Mouse (Mus musculus): ENCODE data around the gene Tmco3. TPM values are rescaled to one million over a fixed set of nuclear protein-coding genes. Genes with fewer than 3 reads are reported as not detected.
A peak's percentile ranks its signal among the peaks of the same experiment; 100 is the strongest.
"Not testable (repeated sequence)": the region's sequence is repeated elsewhere in the genome, so short reads cannot be mapped to it uniquely, and the experiment has no call there.

The Tmco3 gene
- polyA plus RNA-seq, 1 experiment = 28.2 TPM

DNA sequence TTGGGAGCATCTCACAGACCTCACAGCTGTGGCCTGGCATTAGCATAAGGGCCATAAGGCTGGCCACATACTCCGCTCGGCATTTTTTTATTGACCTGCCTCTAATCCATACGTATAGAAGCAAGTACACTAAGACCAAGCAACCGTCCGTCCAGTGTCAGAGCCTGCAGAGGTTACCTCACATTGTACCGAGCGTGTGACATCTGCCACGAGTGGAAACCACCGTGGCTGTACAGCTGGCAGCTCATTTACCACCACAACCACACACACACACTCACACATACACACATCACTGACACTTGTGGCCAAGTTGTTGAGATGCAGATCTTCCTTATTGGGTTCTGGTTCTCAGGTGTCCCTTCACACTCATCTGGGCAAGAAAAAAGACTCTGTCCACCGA lies 28.7 kb downstream of the Tmco3 start:
- TF ChIP-seq TCF12 (IDR thresholded peaks at IDR 0.05; ENCODE audit: insufficient read depth, poor library complexity, severe bottlenecking) = no peak
- TF ChIP-seq TCF3 (IDR thresholded peaks at IDR 0.05; ENCODE audit: insufficient read length, low read depth) = no peak
- TF ChIP-seq CEBPB (IDR thresholded peaks at IDR 0.05; ENCODE audit: insufficient read depth, poor library complexity, severe bottlenecking) = no peak
- TF ChIP-seq POLR2AphosphoS2 (IDR thresholded peaks at IDR 0.05; ENCODE audit: insufficient read length, low read depth) = no peak
- no peak for TF ChIP-seq E2F4 (IDR thresholded peaks at IDR 0.05; ENCODE audit: insufficient read depth)
- TF ChIP-seq MYOG (IDR thresholded peaks at IDR 0.05; ENCODE audit: control insufficient read depth in 1 of 3, insufficient read depth in 1 of 3, insufficient read length in 2 of 3, low read depth in 2 of 3) = no peak
- TF ChIP-seq USF1 (IDR thresholded peaks at IDR 0.05; ENCODE audit: low read depth) = no peak
- TF ChIP-seq REST (IDR thresholded peaks at IDR 0.05; ENCODE audit: insufficient read depth, insufficient read length) = no peak
- no peak for TF ChIP-seq MAX (IDR thresholded peaks at IDR 0.05; ENCODE audit: low read depth)
- TF ChIP-seq POLR2A (IDR thresholded peaks at IDR 0.05; ENCODE audit: insufficient read length, low read depth) = no peak
- no peak for TF ChIP-seq MYOD1 (IDR thresholded peaks at IDR 0.05; ENCODE audit: control insufficient read depth in 1 of 3, insufficient read length in 2 of 3, low read depth in 2 of 3)
- no peak for TF ChIP-seq SRF (IDR thresholded peaks at IDR 0.05; ENCODE audit: control insufficient read depth, insufficient read length, low read depth)
- no peaks in the 10 kb centered on the region for H3K36me3 ChIP-seq (ENCODE audit: control insufficient read depth, insufficient read depth)
- H3K27me3 ChIP-seq (ENCODE audit: control insufficient read depth, insufficient read depth, insufficient read length) = no peaks in the 10 kb centered on the region
- H3K4me2 ChIP-seq (ENCODE audit: low read depth) = no peak overlapping the region
- H3K4me3 ChIP-seq = no peak overlapping the region
- H3ac ChIP-seq (ENCODE audit: control insufficient read depth, insufficient read length) = no peak overlapping the region
- no peaks in the 10 kb centered on the region for H3K79me2 ChIP-seq (ENCODE audit: control insufficient read depth, insufficient read depth)

GRCm38 (mm10) chr8:13326598-13326997 lies 38.6 kb downstream of the Tmco3 start:
- Histone ChIP-seq H3K27me3 (ENCODE audit: control insufficient read depth, insufficient read depth, insufficient read length) (peaks cover 7% of the 10 kb centered on the region), H3K4me3 (no peak overlapping the region), H3K4me2 (ENCODE audit: low read depth) (no peak overlapping the region), H3ac (ENCODE audit: control insufficient read depth, insufficient read length) (no peak overlapping the region), H3K79me2 (ENCODE audit: control insufficient read depth, insufficient read depth) (no peaks in the 10 kb centered on the region), H3K36me3 (ENCODE audit: control insufficient read depth, insufficient read depth) (no peaks in the 10 kb centered on the region)
- TF ChIP-seq POLR2AphosphoS2 (IDR thresholded peaks at IDR 0.05; ENCODE audit: insufficient read length, low read depth) (no peak), TCF12 (IDR thresholded peaks at IDR 0.05; ENCODE audit: insufficient read depth, poor library complexity, severe bottlenecking) (no peak), SRF (IDR thresholded peaks at IDR 0.05; ENCODE audit: control insufficient read depth, insufficient read length, low read depth) (no peak), REST (IDR thresholded peaks at IDR 0.05; ENCODE audit: insufficient read depth, insufficient read length) (no peak), MYOD1 (IDR thresholded peaks at IDR 0.05; ENCODE audit: control insufficient read depth in 1 of 3, insufficient read length in 2 of 3, low read depth in 2 of 3) (no peak), MAX (IDR thresholded peaks at IDR 0.05; ENCODE audit: low read depth) (no peak), POLR2A (IDR thresholded peaks at IDR 0.05; ENCODE audit: insufficient read length, low read depth) (no peak), MYOG (IDR thresholded peaks at IDR 0.05; ENCODE audit: control insufficient read depth in 1 of 3, insufficient read depth in 1 of 3, insufficient read length in 2 of 3, low read depth in 2 of 3) (no peak), E2F4 (IDR thresholded peaks at IDR 0.05; ENCODE audit: insufficient read depth) (no peak), USF1 (IDR thresholded peaks at IDR 0.05; ENCODE audit: low read depth) (no peak), CEBPB (IDR thresholded peaks at IDR 0.05; ENCODE audit: insufficient read depth, poor library complexity, severe bottlenecking) (no peak), TCF3 (IDR thresholded peaks at IDR 0.05; ENCODE audit: insufficient read length, low read depth) (no peak)

DNA sequence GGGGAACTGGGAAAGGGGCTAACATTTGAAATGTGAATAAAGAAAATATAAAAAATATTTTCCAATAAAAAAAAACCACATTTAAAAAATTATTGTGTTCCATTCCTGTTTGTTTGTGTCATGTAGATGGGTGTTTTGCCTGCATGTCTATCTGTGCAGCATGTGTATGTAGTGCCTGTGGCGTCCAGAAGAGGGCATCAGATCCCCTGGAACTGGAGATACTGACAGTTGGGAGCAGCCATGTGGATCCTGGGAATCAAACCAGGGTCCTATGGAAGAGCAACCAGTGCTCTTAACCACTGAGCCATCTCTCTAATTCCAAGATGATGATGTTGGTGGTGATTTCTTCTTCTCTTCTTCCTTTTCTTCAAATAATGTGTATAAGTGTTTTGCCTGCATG lies 46.7 kb downstream of the Tmco3 start:
- no peak overlapping the region for H3K4me3 ChIP-seq
- TF ChIP-seq TCF3 (IDR thresholded peaks at IDR 0.05; ENCODE audit: insufficient read length, low read depth) = no peak
- TF ChIP-seq MYOD1 (IDR thresholded peaks at IDR 0.05; ENCODE audit: control insufficient read depth in 1 of 3, insufficient read length in 2 of 3, low read depth in 2 of 3) = no peak
- no peak for TF ChIP-seq SRF (IDR thresholded peaks at IDR 0.05; ENCODE audit: control insufficient read depth, insufficient read length, low read depth)
- TF ChIP-seq USF1 (IDR thresholded peaks at IDR 0.05; ENCODE audit: low read depth) = no peak
- TF ChIP-seq TCF12 (IDR thresholded peaks at IDR 0.05; ENCODE audit: insufficient read depth, poor library complexity, severe bottlenecking) = no peak
- no peak for TF ChIP-seq POLR2AphosphoS2 (IDR thresholded peaks at IDR 0.05; ENCODE audit: insufficient read length, low read depth)
- TF ChIP-seq POLR2A (IDR thresholded peaks at IDR 0.05; ENCODE audit: insufficient read length, low read depth) = no peak
- no peak for TF ChIP-seq CEBPB (IDR thresholded peaks at IDR 0.05; ENCODE audit: insufficient read depth, poor library complexity, severe bottlenecking)
- no peak for TF ChIP-seq MYOG (IDR thresholded peaks at IDR 0.05; ENCODE audit: control insufficient read depth in 1 of 3, insufficient read depth in 1 of 3, insufficient read length in 2 of 3, low read depth in 2 of 3)
- TF ChIP-seq E2F4 (IDR thresholded peaks at IDR 0.05; ENCODE audit: insufficient read depth) = no peak
- no peak for TF ChIP-seq REST (IDR thresholded peaks at IDR 0.05; ENCODE audit: insufficient read depth, insufficient read length)
- TF ChIP-seq MAX (IDR thresholded peaks at IDR 0.05; ENCODE audit: low read depth) = no peak
- H3ac ChIP-seq (ENCODE audit: control insufficient read depth, insufficient read length) = no peak overlapping the region
- no peaks in the 10 kb centered on the region for H3K36me3 ChIP-seq (ENCODE audit: control insufficient read depth, insufficient read depth)
- no peak overlapping the region for H3K4me2 ChIP-seq (ENCODE audit: low read depth)
- peaks cover 16% of the 10 kb centered on the region for H3K27me3 ChIP-seq (ENCODE audit: control insufficient read depth, insufficient read depth, insufficient read length)
- H3K79me2 ChIP-seq (ENCODE audit: control insufficient read depth, insufficient read depth) = peaks cover 5% of the 10 kb centered on the region

GRCm38 (mm10) chr8:13337245-13337644 lies 49.3 kb downstream of the Tmco3 start:
- H3K79me2 ChIP-seq (ENCODE audit: control insufficient read depth, insufficient read depth) = peaks cover 30% of the 10 kb centered on the region
- not testable (repeated sequence) for H3K4me2 ChIP-seq (ENCODE audit: low read depth); H3K27me3 ChIP-seq (ENCODE audit: control insufficient read depth, insufficient read depth, insufficient read length); H3K4me3 ChIP-seq; H3ac ChIP-seq (ENCODE audit: control insufficient read depth, insufficient read length); H3K36me3 ChIP-seq (ENCODE audit: control insufficient read depth, insufficient read depth)
- TF ChIP-seq CEBPB (IDR thresholded peaks at IDR 0.05; ENCODE audit: insufficient read depth, poor library complexity, severe bottlenecking) = 0 out of 2 replicates have a peak, but pooled peaks have one; percentile 19
- TF ChIP-seq MYOD1 (IDR thresholded peaks at IDR 0.05; ENCODE audit: control insufficient read depth in 1 of 3, insufficient read length in 2 of 3, low read depth in 2 of 3) = peak in 1 of 3 experiments; percentile 20

GRCm38 (mm10) chr8:13337678-13338077 lies 49.7 kb downstream of the Tmco3 start:
- no peak overlapping the region for H3ac ChIP-seq (ENCODE audit: control insufficient read depth, insufficient read length)
- H3K4me3 ChIP-seq = peak overlapping the region; percentile 32
- no peak overlapping the region for H3K4me2 ChIP-seq (ENCODE audit: low read depth)
- no peak for TF ChIP-seq MYOD1 (IDR thresholded peaks at IDR 0.05; ENCODE audit: control insufficient read depth in 1 of 3, insufficient read length in 2 of 3, low read depth in 2 of 3)
- TF ChIP-seq CEBPB (IDR thresholded peaks at IDR 0.05; ENCODE audit: insufficient read depth, poor library complexity, severe bottlenecking) = no peak
- TF ChIP-seq TCF3 (IDR thresholded peaks at IDR 0.05; ENCODE audit: insufficient read length, low read depth) = no peak
- no peak for TF ChIP-seq POLR2A (IDR thresholded peaks at IDR 0.05; ENCODE audit: insufficient read length, low read depth)
- no peak for TF ChIP-seq MYOG (IDR thresholded peaks at IDR 0.05; ENCODE audit: control insufficient read depth in 1 of 3, insufficient read depth in 1 of 3, insufficient read length in 2 of 3, low read depth in 2 of 3)
- peaks cover 35% of the 10 kb centered on the region for H3K79me2 ChIP-seq (ENCODE audit: control insufficient read depth, insufficient read depth)
- H3K36me3 ChIP-seq (ENCODE audit: control insufficient read depth, insufficient read depth) = peaks cover 8% of the 10 kb centered on the region
- H3K27me3 ChIP-seq (ENCODE audit: control insufficient read depth, insufficient read depth, insufficient read length) = no peaks in the 10 kb centered on the region
